Mouse (Mus musculus) kidney, postnatal 36 days (tissue): ENCODE results near the gene Dact2.

ENCODE experiments used
- DNase-seq, 2 experiments: peaks; one replicate each; pipeline ENCODE4 v3.0.0; 2021 to 2022; ENCODE audit warnings: mixed read lengths in 2 of 2

Dact2 gene

GRCm38 (mm10) chr17:14173459-14173858 lies 30.6 kb downstream of the Dact2 start:
- DNase-seq: peak; percentile 48 to 55

- DNase-seq: no peak
Measured at GRCm38 (mm10) chr17:14172731-14173130, 31.4 kb downstream of the Dact2 start.

- DNase-seq: no peak
Measured at GRCm38 (mm10) chr17:14172184-14172583, 31.9 kb downstream of the Dact2 start.

- peak; percentile 35 to 47 for DNase-seq
Measured at GRCm38 (mm10) chr17:14170961-14171479, 33.1 kb downstream of the Dact2 start.

GRCm38 (mm10) chr17:14169431-14169830 lies 34.7 kb downstream of the Dact2 start:
- no peak for DNase-seq

- peak; percentile 89 to 90 for DNase-seq
Measured at GRCm38 (mm10) chr17:14167594-14167993, 36.5 kb downstream of the Dact2 start.

- DNase-seq: no peak
Measured at GRCm38 (mm10) chr17:14166746-14167432, 37.2 kb downstream of the Dact2 start.

GRCm38 (mm10) chr17:14165934-14166610 lies 38.0 kb downstream of the Dact2 start:
- DNase-seq: no peak

- DNase-seq: peak; percentile 89 to 92
Measured at GRCm38 (mm10) chr17:14165332-14165876, 38.7 kb downstream of the Dact2 start.

- DNase-seq: no peak
Measured at GRCm38 (mm10) chr17:14160846-14161245, 43.3 kb downstream of the Dact2 start.

GRCm38 (mm10) chr17:14157779-14158195 lies 46.3 kb downstream of the Dact2 start:
- no peak for DNase-seq
